Mouse (Mus musculus): ENCODE data around the gene Zmym5. TPM values are rescaled to one million over a fixed set of nuclear protein-coding genes. Genes with fewer than 3 reads are reported as not detected.
"Not testable (repeated sequence)": the region's sequence is repeated elsewhere in the genome, so short reads cannot be mapped to it uniquely, and the experiment has no call there.

Gene Zmym5
- polyA plus RNA-seq, 1 experiment from 2014 or later: 29.9 TPM

- no peak overlapping the region for H3K4me2 ChIP-seq
- no peaks in the 10 kb centered on the region; the same call in 1 of the 2 replicates for H3K9me3 ChIP-seq
- WGBS: 85% methylated on average over 4 of the region's 4 CpGs
- H3K4me3 ChIP-seq: no peak overlapping the region
- H3K4me1 ChIP-seq (replicated peaks): peaks cover 8% of the 10 kb centered on the region
- no peak overlapping the region for H3K27ac ChIP-seq (replicated peaks)
- H3K9ac ChIP-seq: no peak overlapping the region
- ATAC-seq (ENCODE audit: low FRiP score, low read depth): no peak
- no peaks in the 10 kb centered on the region for H3K36me3 ChIP-seq
- H3K27me3 ChIP-seq: no peaks in the 10 kb centered on the region
These were observed 5.6 kb upstream of the Zmym5 start for GRCm38 (mm10) chr14:56817131-56817530.

DNA sequence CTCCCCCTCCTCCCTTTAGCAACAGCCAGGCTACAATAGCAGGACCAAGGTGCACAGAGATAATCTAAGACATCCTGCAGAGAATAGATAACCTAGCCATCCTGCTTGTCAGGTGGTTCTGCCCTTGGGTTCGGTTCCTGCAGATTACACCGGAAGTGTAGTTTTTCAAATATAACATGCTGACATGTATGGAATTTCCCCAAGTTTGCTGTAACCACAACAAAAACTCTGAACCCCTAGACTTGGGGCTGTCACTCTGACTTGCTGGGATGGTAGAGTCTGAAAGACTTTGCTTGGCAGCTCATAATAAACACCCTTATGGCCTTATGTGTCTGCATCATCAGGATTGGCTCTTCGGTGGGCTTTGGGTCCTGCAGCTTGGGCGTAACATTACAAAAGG lies 5.0 kb upstream of the Zmym5 start:
- Histone ChIP-seq H3K9me3 (no peaks in the 10 kb centered on the region), H3K4me3 (no peak overlapping the region)
- WGBS: 92% methylated on average over 4 of the region's 4 CpGs

GRCm38 (mm10) chr14:56812520-56813036 lies 1.1 kb upstream of the Zmym5 start:
- no peaks in the 10 kb centered on the region for H3K36me3 ChIP-seq
- 1% methylated on average over 35 of the region's 35 CpGs for WGBS
- peaks cover 32% of the 10 kb centered on the region for H3K4me1 ChIP-seq (replicated peaks)
- peak overlapping the region; percentile 73 for H3K4me2 ChIP-seq
- no peaks in the 10 kb centered on the region for H3K9me3 ChIP-seq
- H3K27me3 ChIP-seq: no peaks in the 10 kb centered on the region
- peak overlapping the region; percentile 71 for H3K9ac ChIP-seq
- H3K27ac ChIP-seq (replicated peaks): peak overlapping the region; percentile 94
- ATAC-seq (ENCODE audit: low FRiP score, low read depth): peak; percentile 29
- H3K4me3 ChIP-seq: peak overlapping the region; percentile 69

More for the DNA sequence above, 5.0 kb upstream of the Zmym5 start:
- ATAC-seq (ENCODE audit: low FRiP score, low read depth): no peak
- Histone ChIP-seq H3K27me3 (no peaks in the 10 kb centered on the region), H3K36me3 (no peaks in the 10 kb centered on the region), H3K27ac (replicated peaks) (no peak overlapping the region), H3K4me1 (replicated peaks) (peaks cover 8% of the 10 kb centered on the region), H3K9ac (no peak overlapping the region), H3K4me2 (no peak overlapping the region)

- 2% methylated on average over 40 of the region's 86 CpGs for WGBS
- Histone ChIP-seq H3K4me2 (peak overlapping the region; percentile 55), H3K9ac (peak overlapping the region; percentile 72), H3K4me1 (replicated peaks) (peaks cover 32% of the 10 kb centered on the region), H3K4me3 (peak overlapping the region; percentile 76), H3K27ac (replicated peaks) (peak overlapping the region; percentile 90)
- H3K9me3 ChIP-seq; ATAC-seq (ENCODE audit: low FRiP score, low read depth); H3K36me3 ChIP-seq; H3K27me3 ChIP-seq: not testable (repeated sequence)
These were observed 480 bp downstream of the Zmym5 start for GRCm38 (mm10) chr14:56810781-56811690.

GRCm38 (mm10) chr14:56793243-56793642 lies 18.3 kb downstream of the Zmym5 start:
- Histone ChIP-seq H3K9ac (no peak overlapping the region), H3K27ac (replicated peaks) (no peak overlapping the region), H3K4me3 (no peak overlapping the region), H3K9me3 (no peaks in the 10 kb centered on the region), H3K4me2 (no peak overlapping the region), H3K4me1 (replicated peaks) (no peaks in the 10 kb centered on the region), H3K27me3 (no peaks in the 10 kb centered on the region), H3K36me3 (peaks cover 37% of the 10 kb centered on the region)
- 45% methylated on average over 2 of the region's 2 CpGs for WGBS
- ATAC-seq (ENCODE audit: low FRiP score, low read depth): no peak

DNA sequence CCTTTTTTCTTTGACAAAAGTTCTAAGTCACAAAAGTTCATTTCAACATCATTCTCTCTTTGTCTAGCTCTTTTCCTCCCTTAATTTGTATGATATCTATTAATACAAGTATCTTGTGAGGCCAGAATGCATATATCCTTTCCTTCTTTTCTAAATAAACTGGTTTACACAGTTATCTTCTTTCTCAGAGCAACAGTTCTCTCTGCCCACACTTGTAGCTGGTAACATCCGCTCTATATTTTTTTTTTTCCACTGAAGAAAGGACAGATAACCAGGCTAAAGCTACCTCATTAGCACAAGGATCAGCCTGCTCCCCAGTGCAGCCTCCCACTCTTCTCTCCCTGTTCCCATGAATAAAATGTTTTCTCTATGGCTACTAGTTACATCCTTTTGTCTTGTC lies 26.9 kb downstream of the Zmym5 start:
- H3K4me3 ChIP-seq: no peak overlapping the region
- no peaks in the 10 kb centered on the region for H3K36me3 ChIP-seq
- H3K9ac ChIP-seq: no peak overlapping the region
- no peak for ATAC-seq (ENCODE audit: low FRiP score, low read depth)
- H3K4me2 ChIP-seq: no peak overlapping the region
- H3K27me3 ChIP-seq: no peaks in the 10 kb centered on the region
- WGBS: 81% methylated on average over 1 of the region's 1 CpGs
- H3K4me1 ChIP-seq (replicated peaks): no peaks in the 10 kb centered on the region
- H3K9me3 ChIP-seq: no peaks in the 10 kb centered on the region
- no peak overlapping the region for H3K27ac ChIP-seq (replicated peaks)

DNA sequence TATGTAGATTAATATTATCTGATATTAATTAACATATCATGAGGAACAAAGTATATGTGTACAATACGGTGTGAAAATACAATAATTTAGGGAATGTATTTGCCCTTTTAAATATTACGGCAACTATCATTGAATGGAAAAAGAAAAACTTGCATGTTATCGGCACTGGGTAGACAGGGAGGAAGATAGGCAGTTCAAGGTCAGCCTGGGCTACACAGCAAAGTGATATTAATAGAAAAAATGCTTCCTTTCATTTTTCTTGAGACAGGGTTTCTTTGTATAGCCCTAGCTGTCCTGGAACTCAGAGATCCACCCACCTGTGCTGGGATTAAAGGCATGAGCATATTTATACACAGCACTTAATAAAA lies 32.6 kb downstream of the Zmym5 start:
- Histone ChIP-seq H3K27ac (replicated peaks) (peak overlapping the region; percentile 96), H3K4me2 (peak overlapping the region; percentile 64), H3K9me3 (no peaks in the 10 kb centered on the region), H3K27me3 (no peaks in the 10 kb centered on the region), H3K4me3 (peak overlapping the region; percentile 77), H3K4me1 (replicated peaks) (peaks cover 30% of the 10 kb centered on the region), H3K9ac (peak overlapping the region; percentile 41), H3K36me3 (no peaks in the 10 kb centered on the region)
- WGBS: 42% methylated on average over 3 of the region's 3 CpGs
- peak; percentile 6; the same call in 1 of the 2 replicates for ATAC-seq (ENCODE audit: low FRiP score, low read depth)

- under 1% methylated on average over 36 of the region's 36 CpGs for WGBS
- peaks cover 34% of the 10 kb centered on the region for H3K4me1 ChIP-seq (replicated peaks)
- H3K4me2 ChIP-seq: peak within 1 kb of the TSS; percentile 64
- no peaks in the 10 kb centered on the region for H3K9me3 ChIP-seq
- peak; percentile 98 for ATAC-seq (ENCODE audit: low FRiP score, low read depth)
- no peaks in the 10 kb centered on the region for H3K36me3 ChIP-seq
- H3K27me3 ChIP-seq: no peaks in the 10 kb centered on the region
- H3K4me3 ChIP-seq: peak within 1 kb of the TSS; percentile 77
- peak within 1 kb of the TSS; percentile 96 for H3K27ac ChIP-seq (replicated peaks)
- H3K9ac ChIP-seq: peak within 1 kb of the TSS; percentile 87
These were observed 33.1 kb downstream of the Zmym5 start, which contains the start of gene Pspc1 for GRCm38 (mm10) chr14:56778200-56778932. Pspc1 (minus strand) TSS chr14:56778316.

- peak overlapping the region; percentile 64 for H3K4me2 ChIP-seq
- H3K4me1 ChIP-seq (replicated peaks): peaks cover 39% of the 10 kb centered on the region
- ATAC-seq (ENCODE audit: low FRiP score, low read depth): peak; percentile 9
- H3K9ac ChIP-seq: peak overlapping the region; percentile 87
- H3K27me3 ChIP-seq: no peaks in the 10 kb centered on the region
- H3K9me3 ChIP-seq: no peaks in the 10 kb centered on the region
- under 1% methylated on average over 71 of the region's 71 CpGs for WGBS
- peak overlapping the region; percentile 96 for H3K27ac ChIP-seq (replicated peaks)
- H3K36me3 ChIP-seq: no peaks in the 10 kb centered on the region
- H3K4me3 ChIP-seq: peak overlapping the region; percentile 77
These were observed 34.0 kb downstream of the Zmym5 start for GRCm38 (mm10) chr14:56777360-56778136.

DNA sequence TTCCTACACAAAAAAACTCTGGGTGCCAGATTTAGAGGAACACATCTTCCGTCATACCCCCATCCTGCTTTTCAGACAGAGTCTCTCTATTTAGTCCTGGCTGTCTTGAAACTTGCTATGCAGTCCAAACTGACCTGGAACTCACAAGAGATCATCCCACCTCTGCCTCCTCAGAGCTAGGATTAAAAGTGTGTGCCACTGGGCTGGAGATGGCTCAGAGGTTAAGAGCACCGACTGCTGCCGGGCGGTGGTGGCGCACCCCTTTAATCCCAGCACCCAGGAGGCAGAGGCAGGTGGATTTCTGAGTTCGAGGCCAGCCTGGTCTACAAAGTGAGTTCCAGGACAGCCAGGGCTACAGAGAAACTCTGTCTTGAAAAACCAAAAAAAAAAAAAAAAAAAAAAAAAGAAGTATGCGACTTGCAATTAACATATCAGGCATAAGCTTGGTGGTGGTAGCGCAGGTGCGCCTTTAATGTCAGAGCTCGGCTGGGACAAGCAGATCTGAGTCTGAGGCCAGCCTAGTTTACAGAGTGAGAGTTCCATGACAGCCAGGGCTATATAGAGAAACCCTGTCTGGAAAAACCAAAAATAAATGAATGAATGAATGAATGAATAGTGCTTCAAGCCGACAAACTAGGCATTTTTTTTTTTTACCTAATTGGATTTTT lies 34.8 kb downstream of the Zmym5 start:
- Histone ChIP-seq H3K27ac (replicated peaks) (peak overlapping the region; percentile 96), H3K4me3 (peak overlapping the region; percentile 77), H3K9me3 (no peaks in the 10 kb centered on the region), H3K4me2 (peak overlapping the region; percentile 64), H3K36me3 (peaks cover 6% of the 10 kb centered on the region), H3K9ac (peak overlapping the region; percentile 87), H3K27me3 (no peaks in the 10 kb centered on the region), H3K4me1 (replicated peaks) (peaks cover 39% of the 10 kb centered on the region)
- no peak for ATAC-seq (ENCODE audit: low FRiP score, low read depth)
- WGBS: 23% methylated on average over 11 of the region's 11 CpGs

GRCm38 (mm10) chr14:56775416-56775815 lies 36.1 kb downstream of the Zmym5 start:
- H3K27ac ChIP-seq (replicated peaks): no peak overlapping the region
- no peak for ATAC-seq (ENCODE audit: low FRiP score, low read depth)
- H3K27me3 ChIP-seq: no peaks in the 10 kb centered on the region
- peak overlapping the region; percentile 24 for H3K4me3 ChIP-seq
- 78% methylated on average over 4 of the region's 4 CpGs for WGBS
- H3K36me3 ChIP-seq: peaks cover 16% of the 10 kb centered on the region
- peak overlapping the region; percentile 64 for H3K4me2 ChIP-seq
- no peaks in the 10 kb centered on the region for H3K9me3 ChIP-seq
- H3K4me1 ChIP-seq (replicated peaks): peaks cover 39% of the 10 kb centered on the region
- no peak overlapping the region for H3K9ac ChIP-seq
